Mouse (Mus musculus) hematopoietic multipotent progenitor cell, adult 10-12 weeks (in vitro differentiated cells): Measurements from ENCODE around the gene Dnaaf3. TPM values are rescaled to one million over a fixed set of nuclear protein-coding genes. Genes with fewer than 3 reads are reported as not detected.

Experiments used
- polyA plus RNA-seq: library from polyadenylated mRNA; stranded (reverse); fragments of >175 nt; gene quantifications from 2 replicates; pipeline ENCODE4 v1.2.3, GENCODE M21; 2012; ENCODE audit warnings: low replicate concordance

The Dnaaf3 gene
- 3.8 and 10.7 TPM in 2 replicates for polyA plus RNA-seq

DNA sequence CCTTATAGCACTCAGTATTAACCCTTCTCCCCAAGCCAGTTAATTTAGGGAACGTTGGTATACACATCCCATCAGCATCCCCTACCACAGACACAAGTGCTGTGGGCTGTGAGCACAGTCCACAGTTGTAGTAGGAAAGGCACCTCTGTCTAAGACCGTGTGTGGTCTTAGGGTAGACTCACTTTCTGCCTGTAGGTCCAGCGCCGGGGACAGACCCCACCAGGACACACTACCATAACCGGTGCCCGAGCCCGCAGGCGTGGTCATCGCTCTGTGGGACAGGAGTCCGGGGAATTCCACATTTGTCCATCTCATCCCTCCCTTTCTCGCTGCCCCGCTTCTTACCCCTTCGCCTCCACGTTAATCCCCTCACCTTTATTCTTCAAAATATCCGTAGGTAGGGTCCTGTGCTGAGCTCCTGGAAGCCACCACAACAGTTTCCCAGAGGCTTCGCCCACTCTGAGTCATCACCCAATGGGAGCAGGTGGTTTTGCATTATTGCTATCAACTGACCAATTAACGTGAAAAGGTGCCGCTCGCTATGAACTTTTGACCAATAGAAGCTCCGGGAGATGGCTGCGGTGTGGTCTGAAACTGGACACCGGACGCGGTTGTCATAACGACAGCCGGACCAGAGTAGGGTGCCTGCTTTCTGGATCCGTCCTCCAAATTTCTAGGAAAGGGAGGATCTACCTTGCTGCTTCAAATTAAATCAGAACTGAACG, at the start of gene Dnaaf3:
TSS of gene Dnaaf3 (minus strand) at position 449 of the 725 bp plus-strand sequence.

DNA sequence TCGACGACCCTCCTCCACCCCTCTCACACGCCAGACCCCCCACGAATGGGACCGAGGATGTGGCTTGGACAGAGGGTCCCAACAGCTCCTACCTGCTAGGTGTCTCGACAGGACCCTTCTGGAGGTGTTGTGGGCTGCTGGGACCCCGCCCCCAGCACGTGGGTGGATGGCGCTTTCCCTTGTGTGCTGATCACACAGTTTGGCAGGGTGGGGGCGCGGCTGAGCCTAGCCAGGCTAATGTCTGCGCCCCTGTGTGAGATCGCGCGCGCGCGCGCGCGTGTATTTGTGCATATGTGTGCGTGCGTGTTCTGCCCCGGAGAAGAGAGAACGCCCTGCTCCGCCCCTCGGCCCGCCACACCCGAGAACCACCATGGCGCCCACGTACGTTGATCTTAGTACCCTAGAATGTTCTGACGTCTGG, 15.0 kb upstream of the Dnaaf3 start, which contains the start of gene Syt5:
TSS of gene Syt5 (minus strand) at position 321 of the 421 bp plus-strand sequence.

DNA sequence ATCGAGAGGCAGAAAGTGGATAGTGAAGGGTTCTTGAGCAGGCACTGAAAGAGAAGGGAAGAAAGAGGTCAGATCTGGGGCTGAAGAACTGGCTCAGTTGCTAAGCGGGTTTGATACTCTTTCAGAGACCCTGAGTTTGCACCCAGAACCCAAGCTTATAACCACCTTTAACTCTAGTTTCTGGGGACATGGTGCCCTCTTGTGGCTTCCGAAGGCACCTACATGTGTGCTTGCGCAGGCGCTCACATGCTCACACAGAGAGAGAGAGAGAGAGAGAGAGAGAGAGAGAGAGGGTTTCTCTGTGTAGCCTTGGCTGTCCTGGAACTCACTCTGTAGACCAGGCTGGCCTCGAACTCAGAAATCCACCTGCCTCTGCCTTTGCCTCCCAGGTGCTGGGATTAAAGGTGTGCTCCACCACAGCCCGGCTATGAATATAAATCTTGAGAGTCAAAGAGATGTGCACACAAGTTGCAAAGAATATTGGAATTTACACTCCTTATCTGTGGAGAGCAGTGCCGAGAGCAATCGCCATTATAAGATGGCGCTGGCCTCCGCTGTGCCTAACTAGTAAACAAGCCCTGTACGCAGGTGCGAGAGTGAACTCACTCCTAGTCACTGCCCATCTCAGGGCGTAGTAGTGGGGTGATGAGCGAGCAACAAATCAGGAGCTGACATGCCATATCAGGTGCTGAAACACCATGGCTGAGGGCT, 7.9 kb downstream of the Dnaaf3 start, which contains the start of gene Tnni3:
TSS of gene Tnni3 (minus strand) at position 18 of the 711 bp plus-strand sequence.

DNA sequence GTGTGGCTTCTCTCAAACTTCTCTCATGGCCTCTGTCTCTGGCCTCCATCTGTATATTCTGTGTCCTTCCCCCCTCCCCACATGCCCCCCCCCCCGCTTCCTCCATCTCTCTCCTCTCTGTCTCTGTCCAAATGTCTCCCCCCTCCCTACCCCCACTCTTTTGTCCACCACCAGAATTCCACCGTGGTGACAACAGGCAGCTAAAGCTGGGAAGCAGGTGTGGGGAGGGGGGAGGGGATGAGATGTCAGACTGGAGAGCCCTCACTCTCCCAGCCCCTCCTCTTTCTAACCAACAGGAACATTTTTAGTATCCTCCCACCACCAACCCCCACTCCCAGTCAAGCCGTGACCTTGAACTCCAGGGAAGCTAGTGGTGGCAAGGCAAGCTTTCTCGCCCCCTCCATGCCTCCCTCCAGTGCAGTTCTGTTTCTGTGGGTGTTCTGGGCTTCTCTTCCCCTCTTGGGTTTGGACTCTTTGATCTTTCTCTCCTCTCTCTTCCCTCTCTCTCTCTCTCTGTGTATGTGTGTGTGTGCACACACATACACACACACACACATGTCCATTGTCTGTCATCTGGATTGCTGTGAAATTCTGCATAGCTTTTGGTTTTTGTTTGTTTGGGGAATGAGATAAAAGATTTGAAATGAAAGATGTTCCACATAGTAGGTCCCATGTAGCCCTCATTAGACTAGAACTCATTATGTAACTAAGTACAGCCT, 15.8 kb downstream of the Dnaaf3 start, which contains the start of gene Tnnt1:
TSS of gene Tnnt1 (minus strand) at position 51 of the 719 bp plus-strand sequence.

DNA sequence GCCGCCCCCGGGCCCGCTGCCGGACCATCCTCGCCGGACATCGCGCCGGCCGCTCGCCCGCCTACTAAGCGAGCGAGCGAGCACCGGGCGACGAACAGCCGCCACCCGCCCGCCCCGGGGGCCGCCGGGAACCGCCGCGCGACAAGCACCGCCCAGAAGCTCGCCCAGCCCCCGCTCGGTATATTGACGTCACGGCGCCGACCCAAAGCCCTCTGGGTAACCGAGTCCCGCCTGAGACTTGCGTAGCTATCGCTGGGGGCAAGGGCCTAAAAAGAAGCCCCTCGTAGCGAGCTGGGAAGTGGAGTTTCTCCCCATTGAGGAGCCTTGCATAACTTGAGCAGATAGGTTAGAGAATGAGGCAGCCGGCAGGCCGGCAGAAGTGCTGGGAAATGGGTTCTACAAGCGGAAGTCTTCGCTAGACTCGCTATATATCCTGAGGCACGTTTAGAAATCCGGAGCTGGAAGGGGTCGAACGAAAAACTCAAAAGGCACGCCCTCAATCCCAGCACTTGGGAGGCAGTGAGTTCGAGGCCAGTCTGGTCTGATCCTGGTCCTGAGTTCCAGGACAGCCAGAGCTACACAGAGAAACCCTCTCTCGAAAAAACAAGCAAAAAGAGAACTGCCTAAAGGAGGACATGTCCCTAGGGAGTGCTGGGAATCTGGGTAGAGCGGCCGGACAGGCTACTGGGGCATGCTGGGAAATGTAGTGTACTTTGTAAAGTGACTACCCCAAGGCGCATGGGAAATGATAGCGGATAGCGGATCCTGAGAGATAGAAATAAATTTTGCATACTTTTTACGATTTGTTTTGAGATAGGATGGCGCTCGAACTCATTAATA, 30.5 kb downstream of the Dnaaf3 start, which contains the start of gene Ppp1r12c:
TSS of gene Ppp1r12c (minus strand) at position 123 of the 840 bp plus-strand sequence.

Other genes starting within 250 kb of the Dnaaf3 start
- gene Ncr1, start 194.7 kb downstream of the Dnaaf3 start, polyA plus RNA-seq: 1.5 and 2.0 TPM in 2 replicates
- not detected in 2 replicates for gene Gp6, start 134.7 kb downstream of the Dnaaf3 start, polyA plus RNA-seq
- 1.6 and 3.0 TPM in 2 replicates for gene Rdh13, start 86.8 kb downstream of the Dnaaf3 start, polyA plus RNA-seq
- 0.06 TPM in 1 of 2 replicates, not detected in the other for gene Eps8l1, start 71.8 kb downstream of the Dnaaf3 start, polyA plus RNA-seq
- gene Ppp1r12c, start 30.8 kb downstream of the Dnaaf3 start, polyA plus RNA-seq: 207 and 309 TPM in 2 replicates
- gene Tnnt1, start 16.1 kb downstream of the Dnaaf3 start, polyA plus RNA-seq: 2.4 and 2.5 TPM in 2 replicates
- gene Tnni3, start 8.2 kb downstream of the Dnaaf3 start, polyA plus RNA-seq: 0.82 and 2.2 TPM in 2 replicates
- 0.20 and 0.37 TPM in 2 replicates for gene Syt5, start 15.1 kb upstream of the Dnaaf3 start, polyA plus RNA-seq
- gene Ptprh, start 71.6 kb upstream of the Dnaaf3 start, polyA plus RNA-seq: 0.08 TPM in 1 of 2 replicates, not detected in the other
- gene Tmem86b, start 99.0 kb upstream of the Dnaaf3 start, polyA plus RNA-seq: 2.6 and 8.1 TPM in 2 replicates
- gene Ppp6r1, start 126.6 kb upstream of the Dnaaf3 start, polyA plus RNA-seq: 241 and 493 TPM in 2 replicates
- 70.2 and 112 TPM in 2 replicates for gene Hspbp1, start 152.6 kb upstream of the Dnaaf3 start, polyA plus RNA-seq
- 0.12 and 0.15 TPM in 2 replicates for gene Brsk1, start 158.2 kb upstream of the Dnaaf3 start, polyA plus RNA-seq
- 1.00 and 1.3 TPM in 2 replicates for gene Tmem150b, start 192.8 kb upstream of the Dnaaf3 start, polyA plus RNA-seq
- gene Kmt5c, start 207.7 kb upstream of the Dnaaf3 start, polyA plus RNA-seq: 141 and 389 TPM in 2 replicates
- gene Cox6b2, start 220.6 kb upstream of the Dnaaf3 start, polyA plus RNA-seq: 6.8 and 13.1 TPM in 2 replicates
- not detected in 2 replicates for gene Fam71e2, start 238.8 kb upstream of the Dnaaf3 start, polyA plus RNA-seq